Mouse (Mus musculus): ENCODE data around the gene Schip1. TPM values are rescaled to one million over a fixed set of nuclear protein-coding genes. Genes with fewer than 3 reads are reported as not detected.

The Schip1 gene
- polyA plus RNA-seq, 1 experiment, result 47.3 TPM

GRCm38 (mm10) chr3:68379242-68379641 lies 314.6 kb downstream of the Schip1 start:
- no peak for DNase-seq (ENCODE audit: low spot score)

- DNase-seq (ENCODE audit: low spot score), result no peak
These were observed 319.1 kb downstream of the Schip1 start for GRCm38 (mm10) chr3:68383672-68384071.

GRCm38 (mm10) chr3:68385544-68385943 lies 320.9 kb downstream of the Schip1 start:
- no peak for DNase-seq (ENCODE audit: low spot score)

- DNase-seq (ENCODE audit: low spot score), result no peak
These were observed 323.4 kb downstream of the Schip1 start for GRCm38 (mm10) chr3:68388023-68388422.

- no peak for DNase-seq (ENCODE audit: low spot score)
These were observed 329.0 kb downstream of the Schip1 start for GRCm38 (mm10) chr3:68393578-68393977.

- no peak for DNase-seq (ENCODE audit: low spot score)
These were observed 334.1 kb downstream of the Schip1 start for GRCm38 (mm10) chr3:68398691-68399090.

- DNase-seq (ENCODE audit: low spot score), result no peak
These were observed 335.5 kb downstream of the Schip1 start for GRCm38 (mm10) chr3:68400121-68400520.

GRCm38 (mm10) chr3:68403343-68403742 lies 338.7 kb downstream of the Schip1 start:
- no peak for DNase-seq (ENCODE audit: low spot score)

GRCm38 (mm10) chr3:68403783-68404217 lies 339.2 kb downstream of the Schip1 start:
- no peak for DNase-seq (ENCODE audit: low spot score)

- no peak for DNase-seq (ENCODE audit: low spot score)
These were observed 341.1 kb downstream of the Schip1 start for GRCm38 (mm10) chr3:68405724-68406123.

- no peak for DNase-seq (ENCODE audit: low spot score)
These were observed 347.7 kb downstream of the Schip1 start for GRCm38 (mm10) chr3:68412262-68412661.

- DNase-seq (ENCODE audit: low spot score), result no peak
These were observed 355.2 kb downstream of the Schip1 start for GRCm38 (mm10) chr3:68419792-68420191.

GRCm38 (mm10) chr3:68420927-68421326 lies 356.3 kb downstream of the Schip1 start:
- DNase-seq (ENCODE audit: low spot score), result no peak

GRCm38 (mm10) chr3:68421849-68422248 lies 357.2 kb downstream of the Schip1 start:
- no peak for DNase-seq (ENCODE audit: low spot score)

GRCm38 (mm10) chr3:68428081-68428480 lies 363.5 kb downstream of the Schip1 start:
- no peak for DNase-seq (ENCODE audit: low spot score)

GRCm38 (mm10) chr3:68434435-68434834 lies 369.8 kb downstream of the Schip1 start:
- DNase-seq (ENCODE audit: low spot score), result no peak

- no peak for DNase-seq (ENCODE audit: low spot score)
These were observed 370.3 kb downstream of the Schip1 start for GRCm38 (mm10) chr3:68434897-68435296.

GRCm38 (mm10) chr3:68448480-68448879 lies 383.9 kb downstream of the Schip1 start:
- no peak for DNase-seq (ENCODE audit: low spot score)

GRCm38 (mm10) chr3:68451634-68452033 lies 387.0 kb downstream of the Schip1 start:
- DNase-seq (ENCODE audit: low spot score), result no peak

GRCm38 (mm10) chr3:68453266-68453665 lies 388.7 kb downstream of the Schip1 start:
- DNase-seq (ENCODE audit: low spot score), result no peak

GRCm38 (mm10) chr3:68453719-68454455 lies 389.3 kb downstream of the Schip1 start:
- DNase-seq (ENCODE audit: low spot score), result no peak

- no peak for DNase-seq (ENCODE audit: low spot score)
These were observed 402.0 kb downstream of the Schip1 start for GRCm38 (mm10) chr3:68466643-68467042.

GRCm38 (mm10) chr3:68467941-68468687 lies 403.5 kb downstream of the Schip1 start:
- DNase-seq (ENCODE audit: low spot score), result no peak

Measured in urinary bladder, adult 2 months (tissue).